Comparison of ENCODE assay signal across 14 mouse cellular contexts in the genomic region with DNA sequence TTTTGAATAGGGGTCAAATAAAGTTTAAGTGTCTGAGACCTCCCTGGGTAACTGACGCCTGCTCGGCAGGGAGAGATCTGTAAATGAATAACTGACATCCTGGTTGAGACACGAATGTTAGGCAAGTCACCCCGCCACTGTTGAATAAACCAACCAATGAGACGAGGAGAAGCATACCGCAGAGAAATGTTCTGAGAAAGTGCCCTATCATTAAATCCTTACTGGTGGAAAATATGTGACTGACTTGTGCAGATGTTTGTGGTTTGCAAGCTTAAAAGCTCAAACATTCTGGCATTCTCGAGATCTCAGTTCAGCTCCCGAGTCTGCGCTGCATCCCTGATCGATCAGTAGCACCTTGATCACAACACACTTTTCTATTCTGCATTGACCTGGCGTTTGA. TPM values are rescaled to one million over a fixed set of nuclear protein-coding genes. Genes with fewer than 3 reads are reported as not detected.
A peak's percentile ranks its signal among the peaks of the same experiment; 100 is the strongest.
DNase-seq lines count a peak whose midpoint lies in the region; ATAC-seq and TF ChIP-seq lines count a peak whose summit lies in the region.
"Had no signal": no experiment of that assay in that cellular context is flagged by ENCODE, and none has a peak within 500 bp of the region (broad histone marks: within the 10 kb centered on the region; RNA-seq: fewer than 3 reads in every experiment).

No protein-coding gene starts in this region.

- peaks cover 41% of the 10 kb centered on the region for H3K36me3 ChIP-seq in kidney, embryonic 15.5 days
- peaks cover 55% of the 10 kb centered on the region for H3K36me3 ChIP-seq in thymus, adult 2 months (ENCODE audit: control insufficient read depth, insufficient read depth, low read length)

- H3K4me2 ChIP-seq in kidney, embryonic 15.5 days, result no peak overlapping the region
- H3K4me2 ChIP-seq: forebrain, embryonic 12.5 days; hindbrain, embryonic 15.5 days; limb, embryonic 13.5 days had no signal

- H3K27ac ChIP-seq in kidney, embryonic 15.5 days, result peak overlapping the region; percentile 71
- H3K27ac ChIP-seq in thymus, adult 2 months (ENCODE audit: control insufficient read depth, insufficient read depth, low read length), result peak overlapping the region; percentile 95
- H3K27ac ChIP-seq: forebrain, embryonic 12.5 days; hindbrain, embryonic 15.5 days; limb, embryonic 13.5 days had no signal

- peaks cover 3% of the 10 kb centered on the region; the same call in 1 of the 2 replicates for H3K9me3 ChIP-seq in kidney, embryonic 15.5 days (replicated peaks)
- H3K9me3 ChIP-seq: forebrain, embryonic 12.5 days; hindbrain, embryonic 15.5 days had no signal

- H3K4me1 ChIP-seq in kidney, embryonic 15.5 days, result peaks cover 19% of the 10 kb centered on the region; the same call in 1 of the 2 replicates
- peaks cover 34% of the 10 kb centered on the region for H3K4me1 ChIP-seq in thymus, adult 2 months (replicated peaks; ENCODE audit: control insufficient read depth, insufficient read depth, low read length)

- TF ChIP-seq POLR2A in thymus, adult 2 months (IDR thresholded peaks at IDR 0.05; ENCODE audit: control insufficient read depth, extremely low read depth, insufficient read depth, low read length, poor library complexity), result no peak

- 66% methylated on average over 11 of the region's 11 CpGs for WGBS in kidney, embryonic 15.5 days
- WGBS in thymus, adult 2 months, result 11% methylated on average over 11 of the region's 11 CpGs

- H3K9ac ChIP-seq in kidney, embryonic 15.5 days, result no peak overlapping the region
- H3K9ac ChIP-seq: forebrain, embryonic 12.5 days; hindbrain, embryonic 15.5 days; limb, embryonic 13.5 days had no signal

- no peak overlapping the region for H3K4me3 ChIP-seq in kidney, embryonic 15.5 days (replicated peaks)
- H3K4me3 ChIP-seq in thymus, adult 2 months (ENCODE audit: control insufficient read depth, insufficient read depth, low read length), result no peak overlapping the region
- H3K4me3 ChIP-seq: forebrain, embryonic 12.5 days; hindbrain, embryonic 15.5 days; limb, embryonic 13.5 days had no signal

- peak; percentile 88 for ATAC-seq in kidney, embryonic 15.5 days (replicated peaks; ENCODE audit: low FRiP score)
- peak; percentile 79 for ATAC-seq in activated CD4-positive, CD25-positive, alpha-beta regulatory T cell, adult 4 months

- no peak for DNase-seq in kidney, postnatal 4 days
- DNase-seq in CD4-positive, CD25-positive, alpha-beta regulatory T cell, adult 2 months (ENCODE audit: low read depth, low spot score), result peak; percentile 85
- peak; percentile 57 for DNase-seq in thymus, adult 2 months
- DNase-seq in right cerebral cortex, postnatal 36 days (ENCODE audit: low spot score in 2 of 2), result no peak
- no peak for DNase-seq in ovary, postnatal 10 days (ENCODE audit: low spot score)
- DNase-seq: cerebellum, adult 18-20 months; gastrocnemius, postnatal 14 days; right cerebral cortex, postnatal 25 days had no signal

- no peaks in the 10 kb centered on the region for H3K27me3 ChIP-seq in kidney, embryonic 15.5 days
- no peaks in the 10 kb centered on the region for H3K27me3 ChIP-seq in thymus, adult 2 months (ENCODE audit: control insufficient read depth, insufficient read depth, low read length)
- H3K27me3 ChIP-seq: forebrain, embryonic 12.5 days; hindbrain, embryonic 15.5 days; limb, embryonic 13.5 days had no signal

- TF ChIP-seq CTCF in thymus, adult 2 months (IDR thresholded peaks at IDR 0.05; ENCODE audit: borderline replicate concordance, control insufficient read depth, extremely low read depth, insufficient read depth, low read length, poor library complexity), result no peak

RNA-seq across cellular contexts. Expression of a gene that starts 6.3 kb away (rescaled TPM):
- 54.0 and 58.1 TPM in 2 replicates for polyA plus RNA-seq in kidney, embryonic 15.5 days (2015; fragmentation: Nextera tagmentation; extraction: Ambion mirVana)
- polyA plus RNA-seq in activated CD4-positive, CD25-positive, alpha-beta regulatory T cell, adult 4 months (2017; shearing (Covaris generic)), result 100 to 1,000 TPM; 280 to 446 TPM
- polyA plus RNA-seq in thymus, adult 2 months (2012; rRNA removed), result 151 and 205 TPM in 2 replicates

RNA-seq across cellular contexts. Expression of a gene that starts 23.7 kb away (rescaled TPM):
- polyA plus RNA-seq in kidney, embryonic 15.5 days (2015; fragmentation: Nextera tagmentation; extraction: Ambion mirVana), result not detected in 2 replicates
- polyA plus RNA-seq in activated CD4-positive, CD25-positive, alpha-beta regulatory T cell, adult 4 months (2017; shearing (Covaris generic)), result not detected
- 0.11 TPM in 1 of 2 replicates, not detected in the other for polyA plus RNA-seq in thymus, adult 2 months (2012; rRNA removed)
- polyA plus RNA-seq: forebrain, embryonic 12.5 days; heart, embryonic 14.5 days; hindbrain, embryonic 15.5 days; limb, embryonic 13.5 days had no signal

Comparison
In these comparisons a context has a peak if more than half of its experiments do, and no peak if none do; other contexts are left out.
1. DNase-seq: peak in CD4-positive, CD25-positive, alpha-beta regulatory T cell, adult 2 months (single experiment) and thymus, adult 2 months (single experiment); none in kidney, postnatal 4 days (0 of 2), right cerebral cortex, postnatal 36 days (0 of 2) and ovary, postnatal 10 days (single experiment).